Mouse (Mus musculus) limb, embryonic 15.5 days (tissue): ENCODE results near the gene Zfp780b. TPM values are rescaled to one million over a fixed set of nuclear protein-coding genes. Genes with fewer than 3 reads are reported as not detected.
"Not testable (repeated sequence)": the region's sequence is repeated elsewhere in the genome, so short reads cannot be mapped to it uniquely, and the experiment has no call there.

Experiments used
- ATAC-seq: fragments of 200-750 bp; cut with Nextera tagmentation; 2 replicates; pipeline ENCODE4 v1.8.0; 2017; ENCODE audit warnings: low read depth, moderate TSS enrichment; ENCODE audit not compliant: insufficient number of reproducible peaks, low FRiP score, low TSS enrichment
- H3K27ac ChIP-seq: fragments of 300-500 bp; sonication (generic); 2 replicates; pipeline ENCODE4 v1.5.1; 2015; ENCODE audit warnings: moderate library complexity, mild to moderate bottlenecking, inconsistent platforms
- H3K27me3 ChIP-seq: fragments of 300-500 bp; sonication (generic); 2 replicates; pipeline ENCODE4 v1.6.1; 2015; ENCODE audit warnings: inconsistent platforms
- H3K36me3 ChIP-seq: fragments of 300-500 bp; sonication (generic); 2 replicates; pipeline ENCODE4 v1.6.1; 2015; ENCODE audit warnings: inconsistent platforms
- H3K4me1 ChIP-seq: fragments of 300-500 bp; sonication (generic); 2 replicates; pipeline ENCODE4 v1.6.1; 2015; ENCODE audit warnings: inconsistent platforms
- H3K4me2 ChIP-seq: fragments of 300-500 bp; sonication (generic); 2 replicates; pipeline ENCODE4 v1.6.1; 2015; ENCODE audit warnings: mild to moderate bottlenecking, inconsistent platforms
- H3K4me3 ChIP-seq: fragments of 300-500 bp; sonication (generic); 2 replicates; pipeline ENCODE4 v1.5.1; 2015; ENCODE audit warnings: mild to moderate bottlenecking, inconsistent platforms
- H3K9ac ChIP-seq: fragments of 300-500 bp; sonication (generic); 2 replicates; pipeline ENCODE4 v1.6.1; 2015; ENCODE audit warnings: inconsistent platforms
- H3K9me3 ChIP-seq: fragments of 300-500 bp; sonication (generic); 2 replicates; pipeline ENCODE4 v1.6.1; 2016; ENCODE audit warnings: inconsistent platforms
- WGBS: fragments of 180-500 bp; shearing (Covaris S2); methylation state at CpG from one replicate; pipeline ENCODE4 v1.1.7; 2015; 5-methylcytosine and 5-hydroxymethylcytosine counted together
- polyA plus RNA-seq: library from polyadenylated mRNA; unstranded; fragments of >200 nt; fragmentation: Nextera tagmentation; extraction: Ambion mirVana; gene quantifications from 2 replicates; pipeline ENCODE4 v1.2.1, GENCODE M21; 2015

Zfp780b gene
- polyA plus RNA-seq, 1 experiment from 2014 or later: 19.2 TPM

- H3K9ac ChIP-seq, H3K4me3 ChIP-seq, H3K36me3 ChIP-seq, ATAC-seq, H3K4me1 ChIP-seq, H3K9me3 ChIP-seq, H3K4me2 ChIP-seq, H3K27ac ChIP-seq, H3K27me3 ChIP-seq: not testable (repeated sequence)
- 42% methylated on average over 4 of the region's 4 CpGs for WGBS
Measured at GRCm38 (mm10) chr7:27927041-27927440, 51.9 kb downstream of the Zfp780b start.

GRCm38 (mm10) chr7:27910952-27911351 lies 68.0 kb downstream of the Zfp780b start:
- not testable (repeated sequence) for H3K4me3 ChIP-seq, H3K9ac ChIP-seq, H3K27me3 ChIP-seq, H3K4me2 ChIP-seq, H3K4me1 ChIP-seq, H3K27ac ChIP-seq, ATAC-seq, H3K9me3 ChIP-seq
- whole genome bisulfite sequencing: 85% methylated on average over 4 of the region's 4 CpGs
- H3K36me3 ChIP-seq: peaks cover 38% of the 10 kb centered on the region

Other genes with a start within 250 kb of the Zfp780b start
- 29.0 and 32.3 TPM in 2 replicates for gene Zfp60, start 247.8 kb downstream of the Zfp780b start, polyA plus RNA-seq
- 1.8 and 2.0 TPM in 2 replicates for gene Zfp626, start 172.0 kb downstream of the Zfp780b start, polyA plus RNA-seq
- gene Zfp59, start 140.6 kb downstream of the Zfp780b start, polyA plus RNA-seq: 7.2 and 8.0 TPM in 2 replicates
- gene Zfp607a, start 121.6 kb downstream of the Zfp780b start, polyA plus RNA-seq: 3.6 and 3.7 TPM in 2 replicates
- 8.1 and 9.2 TPM in 2 replicates for gene Zfp974, start 49.7 kb downstream of the Zfp780b start, polyA plus RNA-seq
- 2.4 and 3.5 TPM in 2 replicates for gene Zfp850, start 34.9 kb upstream of the Zfp780b start, polyA plus RNA-seq
- 279 and 292 TPM in 2 replicates for gene Psmc4, start 70.9 kb upstream of the Zfp780b start, polyA plus RNA-seq
- gene Fcgbp, start 92.1 kb upstream of the Zfp780b start, polyA plus RNA-seq: 0.13 and 0.22 TPM in 2 replicates
- not detected in 2 replicates for gene 9530053A07Rik, start 150.3 kb upstream of the Zfp780b start, polyA plus RNA-seq
- 105 and 110 TPM in 2 replicates for gene Fbl, start 190.5 kb upstream of the Zfp780b start, polyA plus RNA-seq
- 9.2 and 11.7 TPM in 2 replicates for gene Dyrk1b, start 200.3 kb upstream of the Zfp780b start, polyA plus RNA-seq